Mouse (Mus musculus) mesoderm, embryonic 11.5 days (tissue): ENCODE data around the gene Slco3a1.

ENCODE experiments used
- DNase-seq: peaks from one replicate; pipeline ENCODE4 v3.0.0-alpha.2; 2012; ENCODE audit warnings: low read depth, low spot score

The Slco3a1 gene

GRCm38 (mm10) chr7:74486083-74486482 lies 68.5 kb downstream of the Slco3a1 start:
- no peak for DNase-seq

GRCm38 (mm10) chr7:74485669-74486068 lies 68.9 kb downstream of the Slco3a1 start:
- no peak for DNase-seq

- DNase-seq, result no peak
These were observed 70.6 kb downstream of the Slco3a1 start for GRCm38 (mm10) chr7:74484024-74484385.

- DNase-seq, result no peak
These were observed 71.1 kb downstream of the Slco3a1 start for GRCm38 (mm10) chr7:74483294-74484023.

- no peak for DNase-seq
These were observed 82.8 kb downstream of the Slco3a1 start for GRCm38 (mm10) chr7:74471740-74472139.

GRCm38 (mm10) chr7:74466886-74467285 lies 87.7 kb downstream of the Slco3a1 start:
- DNase-seq, result no peak

- DNase-seq, result no peak
These were observed 89.9 kb downstream of the Slco3a1 start for GRCm38 (mm10) chr7:74464638-74465037.

- DNase-seq, result no peak
These were observed 92.1 kb downstream of the Slco3a1 start for GRCm38 (mm10) chr7:74462451-74462850.

- DNase-seq, result no peak
These were observed 92.8 kb downstream of the Slco3a1 start for GRCm38 (mm10) chr7:74461736-74462135.

GRCm38 (mm10) chr7:74461146-74461545 lies 93.4 kb downstream of the Slco3a1 start:
- DNase-seq, result no peak

GRCm38 (mm10) chr7:74459812-74460211 lies 94.8 kb downstream of the Slco3a1 start:
- DNase-seq, result no peak

GRCm38 (mm10) chr7:74459277-74459676 lies 95.3 kb downstream of the Slco3a1 start:
- DNase-seq, result no peak

- DNase-seq, result no peak
These were observed 95.9 kb downstream of the Slco3a1 start for GRCm38 (mm10) chr7:74458475-74459221.

- DNase-seq, result no peak
These were observed 97.1 kb downstream of the Slco3a1 start for GRCm38 (mm10) chr7:74457347-74457975.

GRCm38 (mm10) chr7:74456781-74457180 lies 97.8 kb downstream of the Slco3a1 start:
- no peak for DNase-seq

GRCm38 (mm10) chr7:74451047-74451446 lies 103.5 kb downstream of the Slco3a1 start:
- DNase-seq, result no peak

GRCm38 (mm10) chr7:74449802-74450201 lies 104.8 kb downstream of the Slco3a1 start:
- DNase-seq, result no peak

GRCm38 (mm10) chr7:74447781-74448180 lies 106.8 kb downstream of the Slco3a1 start:
- DNase-seq, result peak; percentile 65

GRCm38 (mm10) chr7:74445148-74445547 lies 109.4 kb downstream of the Slco3a1 start:
- DNase-seq, result no peak

- DNase-seq, result no peak
These were observed 112.2 kb downstream of the Slco3a1 start for GRCm38 (mm10) chr7:74442380-74442779.

- no peak for DNase-seq
These were observed 117.0 kb downstream of the Slco3a1 start for GRCm38 (mm10) chr7:74437534-74437933.

- no peak for DNase-seq
These were observed 117.9 kb downstream of the Slco3a1 start for GRCm38 (mm10) chr7:74436642-74437041.

GRCm38 (mm10) chr7:74432950-74433349 lies 121.6 kb downstream of the Slco3a1 start:
- no peak for DNase-seq
